Mouse (Mus musculus): ENCODE measurements around the gene Taf3.

Taf3 gene

GRCm38 (mm10) chr2:9955576-9956535 lies 92.5 kb downstream of the Taf3 start:
- no peak for DNase-seq

- no peak for DNase-seq
Observed at GRCm38 (mm10) chr2:9946739-9947138, 101.7 kb downstream of the Taf3 start.

GRCm38 (mm10) chr2:9945611-9946010 lies 102.8 kb downstream of the Taf3 start:
- DNase-seq, result no peak

- DNase-seq, result no peak
Observed at GRCm38 (mm10) chr2:9943011-9943410, 105.4 kb downstream of the Taf3 start.

GRCm38 (mm10) chr2:9939250-9939649 lies 109.1 kb downstream of the Taf3 start:
- DNase-seq, result no peak

- no peak for DNase-seq
Observed at GRCm38 (mm10) chr2:9935965-9936364, 112.4 kb downstream of the Taf3 start.

- DNase-seq, result no peak
Observed at GRCm38 (mm10) chr2:9926905-9927283, 121.5 kb downstream of the Taf3 start.

GRCm38 (mm10) chr2:9926194-9926904 lies 122.0 kb downstream of the Taf3 start:
- DNase-seq, result no peak

- no peak for DNase-seq
Observed at GRCm38 (mm10) chr2:9918691-9919471, 129.5 kb downstream of the Taf3 start.

- no peak for DNase-seq
Observed at GRCm38 (mm10) chr2:9917602-9918001, 130.8 kb downstream of the Taf3 start.

- no peak for DNase-seq
Observed at GRCm38 (mm10) chr2:9905995-9906394, 142.4 kb downstream of the Taf3 start.

- DNase-seq, result no peak
Observed at GRCm38 (mm10) chr2:9903854-9904560, 144.4 kb downstream of the Taf3 start.

GRCm38 (mm10) chr2:9897846-9898245 lies 150.6 kb downstream of the Taf3 start:
- no peak for DNase-seq

GRCm38 (mm10) chr2:9896097-9896770 lies 152.2 kb downstream of the Taf3 start:
- no peak for DNase-seq

- no peak for DNase-seq
Observed at GRCm38 (mm10) chr2:9894836-9895593, 153.4 kb downstream of the Taf3 start.

- DNase-seq, result no peak
Observed at GRCm38 (mm10) chr2:9893272-9893953, 155.0 kb downstream of the Taf3 start.

GRCm38 (mm10) chr2:9892541-9892940 lies 155.9 kb downstream of the Taf3 start:
- no peak for DNase-seq

- DNase-seq, result no peak
Observed at GRCm38 (mm10) chr2:9890906-9891305, 157.5 kb downstream of the Taf3 start.

- DNase-seq, result no peak
Observed at GRCm38 (mm10) chr2:9890251-9890650, 158.1 kb downstream of the Taf3 start.

- no peak for DNase-seq
Observed at GRCm38 (mm10) chr2:9889651-9890183, 158.7 kb downstream of the Taf3 start, which contains the start of gene Gata3. Gene Gata3 (minus strand): TSS chr2:9890034.

Measured in spleen, adult 18-20 months (tissue).